23 mouse cellular contexts compared by ENCODE assay signal in genomic region chr10:45025184-45025583, GRCm38 (mm10). TPM values are rescaled to one million over a fixed set of nuclear protein-coding genes. Genes with fewer than 3 reads are reported as not detected.
DNase-seq lines count a peak whose midpoint lies in the region; ATAC-seq and TF ChIP-seq lines count a peak whose summit lies in the region.
"Had no signal": no experiment of that assay in that cellular context is flagged by ENCODE, and none has a peak within 500 bp of the region (broad histone marks: within the 10 kb centered on the region; RNA-seq: fewer than 3 reads in every experiment).

No protein-coding gene starts in this region.

- intact Hi-C loops in heart, postnatal 36 days (cut with DNase I): no loop called here
- intact Hi-C loops in left cerebral cortex, postnatal 14 days (cut with DNase I): no loop called here

- no peaks in the 10 kb centered on the region for H3K36me3 ChIP-seq in hindbrain, embryonic 11.5 days (ENCODE audit: control insufficient read depth, insufficient read depth, low read length)
- H3K36me3 ChIP-seq in hindbrain, postnatal 0 days (ENCODE audit: insufficient read depth, low read length): no peaks in the 10 kb centered on the region
- H3K36me3 ChIP-seq in embryonic facial prominence, embryonic 15.5 days: no peaks in the 10 kb centered on the region
- no peaks in the 10 kb centered on the region for H3K36me3 ChIP-seq in thymus, adult 2 months (ENCODE audit: control insufficient read depth, insufficient read depth, low read length)
- H3K36me3 ChIP-seq: G1E; limb, embryonic 13.5 days; midbrain, embryonic 13.5 days had no signal

- no peaks in the 10 kb centered on the region for H3K9me3 ChIP-seq in hindbrain, embryonic 11.5 days (ENCODE audit: control insufficient read depth, low read length)
- H3K9me3 ChIP-seq in hindbrain, postnatal 0 days (ENCODE audit: low read length): no peaks in the 10 kb centered on the region
- H3K9me3 ChIP-seq in embryonic facial prominence, embryonic 15.5 days (replicated peaks): no peaks in the 10 kb centered on the region
- H3K9me3 ChIP-seq: G1E; limb, embryonic 13.5 days; midbrain, embryonic 13.5 days had no signal

- H3K4me1 ChIP-seq in hindbrain, embryonic 11.5 days (replicated peaks; ENCODE audit: control insufficient read depth, insufficient read depth, low read length): no peaks in the 10 kb centered on the region
- H3K4me1 ChIP-seq in hindbrain, postnatal 0 days (ENCODE audit: insufficient read depth, low read length): no peaks in the 10 kb centered on the region
- H3K4me1 ChIP-seq in embryonic facial prominence, embryonic 15.5 days: no peaks in the 10 kb centered on the region
- 0 out of 2 replicates have a peak, but pooled peaks cover 3% of the 10 kb centered on the region for H3K4me1 ChIP-seq in thymus, adult 2 months (replicated peaks; ENCODE audit: control insufficient read depth, insufficient read depth, low read length)
- H3K4me1 ChIP-seq: limb, embryonic 13.5 days; midbrain, embryonic 13.5 days had no signal

- H3K27me3 ChIP-seq in hindbrain, embryonic 11.5 days (ENCODE audit: control insufficient read depth, insufficient read depth, low read length): no peaks in the 10 kb centered on the region
- no peaks in the 10 kb centered on the region for H3K27me3 ChIP-seq in hindbrain, postnatal 0 days (ENCODE audit: insufficient read depth, low read length)
- H3K27me3 ChIP-seq in embryonic facial prominence, embryonic 15.5 days: no peaks in the 10 kb centered on the region
- H3K27me3 ChIP-seq in thymus, adult 2 months (ENCODE audit: control insufficient read depth, insufficient read depth, low read length): no peaks in the 10 kb centered on the region
- H3K27me3 ChIP-seq: limb, embryonic 13.5 days; midbrain, embryonic 13.5 days had no signal

- WGBS in hindbrain, embryonic 11.5 days: 24% methylated on average over 4 of the region's 4 CpGs
- 31% methylated on average over 4 of the region's 4 CpGs for WGBS in hindbrain, postnatal 0 days
- 41% methylated on average over 4 of the region's 4 CpGs for WGBS in embryonic facial prominence, embryonic 15.5 days
- 92% methylated on average over 4 of the region's 4 CpGs for WGBS in thymus, adult 2 months

- H3K4me2 ChIP-seq in hindbrain, embryonic 11.5 days (replicated peaks; ENCODE audit: low read depth, low read length): no peak overlapping the region
- H3K4me2 ChIP-seq in hindbrain, postnatal 0 days (ENCODE audit: low read depth, low read length): no peak overlapping the region
- H3K4me2 ChIP-seq in embryonic facial prominence, embryonic 15.5 days (replicated peaks): no peak overlapping the region
- H3K4me2 ChIP-seq: limb, embryonic 13.5 days; midbrain, embryonic 13.5 days had no signal

- ATAC-seq in hindbrain, embryonic 11.5 days (ENCODE audit: low FRiP score): 0 out of 2 replicates have a peak, but pooled peaks have one; percentile 27
- no peak for ATAC-seq in hindbrain, postnatal 0 days
- peak; percentile 54; the same call in 1 of the 2 replicates for ATAC-seq in embryonic facial prominence, embryonic 15.5 days (ENCODE audit: insufficient number of reproducible peaks, low FRiP score, low TSS enrichment, low read depth)
- ATAC-seq: intestine, postnatal 0 days; midbrain, embryonic 13.5 days had no signal

- peak; percentile 28 for DNase-seq in hindbrain, embryonic 11.5 days (ENCODE audit: low spot score)
- no peak for DNase-seq in hindbrain, postnatal 0 days (ENCODE audit: low spot score)
- peak; percentile 74 for DNase-seq in embryo, embryonic 10.5 days (ENCODE audit: low spot score)
- DNase-seq in mesoderm, embryonic 11.5 days (ENCODE audit: low read depth, low spot score): peak; percentile 67
- DNase-seq in thymus, adult 2 months: no peak
- DNase-seq in heart, postnatal 36 days: no peak
- DNase-seq in left cerebral cortex, postnatal 14 days (ENCODE audit: low spot score in 2 of 2): no peak
- DNase-seq: adrenal gland, postnatal 36 days; cerebellum, adult 11-12 months; cerebellum, postnatal 25 days; gastrocnemius, postnatal 10 days; heart, adult 18-20 months; heart, postnatal 4 days; kidney, postnatal 36 days; right cerebral cortex, postnatal 4 days had no signal

- no peak for TF ChIP-seq CTCF in hindbrain, postnatal 0 days (IDR thresholded peaks at IDR 0.05; ENCODE audit: low read depth)
- TF ChIP-seq CTCF in thymus, adult 2 months (IDR thresholded peaks at IDR 0.05; ENCODE audit: borderline replicate concordance, control insufficient read depth, extremely low read depth, insufficient read depth, low read length, poor library complexity): no peak

- H3K9ac ChIP-seq in hindbrain, embryonic 11.5 days (ENCODE audit: low read depth, low read length): no peak overlapping the region
- no peak overlapping the region for H3K9ac ChIP-seq in hindbrain, postnatal 0 days (replicated peaks; ENCODE audit: low read length)
- no peak overlapping the region for H3K9ac ChIP-seq in embryonic facial prominence, embryonic 15.5 days
- H3K9ac ChIP-seq: limb, embryonic 13.5 days; liver, embryonic 14.5 days; midbrain, embryonic 13.5 days had no signal

- H3K27ac ChIP-seq in hindbrain, embryonic 11.5 days (ENCODE audit: low read depth, low read length): no peak overlapping the region
- no peak overlapping the region for H3K27ac ChIP-seq in hindbrain, postnatal 0 days
- no peak overlapping the region for H3K27ac ChIP-seq in embryonic facial prominence, embryonic 15.5 days (replicated peaks)
- H3K27ac ChIP-seq in thymus, adult 2 months (ENCODE audit: control insufficient read depth, insufficient read depth, low read length): no peak overlapping the region
- H3K27ac ChIP-seq: left cerebral cortex, adult 2 months; limb, embryonic 13.5 days; liver, embryonic 14.5 days; midbrain, embryonic 13.5 days; stomach, postnatal 0 days had no signal

- no peak for TF ChIP-seq POLR2A in thymus, adult 2 months (IDR thresholded peaks at IDR 0.05; ENCODE audit: control insufficient read depth, extremely low read depth, insufficient read depth, low read length, poor library complexity)

- H3K4me3 ChIP-seq in hindbrain, embryonic 11.5 days (ENCODE audit: low read depth, low read length): no peak overlapping the region
- no peak overlapping the region for H3K4me3 ChIP-seq in hindbrain, postnatal 0 days (ENCODE audit: low read length)
- no peak overlapping the region for H3K4me3 ChIP-seq in embryonic facial prominence, embryonic 15.5 days (replicated peaks)
- no peak overlapping the region for H3K4me3 ChIP-seq in thymus, adult 2 months (ENCODE audit: control insufficient read depth, insufficient read depth, low read length)
- H3K4me3 ChIP-seq: left cerebral cortex, adult 2 months; limb, embryonic 13.5 days; midbrain, embryonic 13.5 days had no signal

RNA-seq across cellular contexts. Expression of gene Prep, which starts 41.8 kb away (rescaled TPM):
- 22.8 and 28.4 TPM in 2 replicates for polyA plus RNA-seq in hindbrain, embryonic 11.5 days (2014; fragmentation: Nextera tagmentation; extraction: Ambion mirVana)
- total RNA-seq in hindbrain, postnatal 0 days (2014; rRNA removed): 22.0 and 23.5 TPM in 2 replicates
- polyA plus RNA-seq in hindbrain, postnatal 0 days (2015; fragmentation: Nextera tagmentation; extraction: Ambion mirVana): 19.0 and 21.3 TPM in 2 replicates
- 20.2 and 20.4 TPM in 2 replicates for polyA plus RNA-seq in embryonic facial prominence, embryonic 15.5 days (2015; fragmentation: Nextera tagmentation; extraction: Ambion mirVana)
- 28.1 and 34.4 TPM in 2 replicates for polyA plus RNA-seq in thymus, adult 2 months (2012; rRNA removed)
- total RNA-seq in heart, postnatal 36 days (2021): 10 to 100 TPM; 15.6 TPM
- total RNA-seq in left cerebral cortex, postnatal 14 days (2021): 10 to 100 TPM; 14.5 to 14.6 TPM

Comparison
In these comparisons a context has a peak if more than half of its experiments do, and no peak if none do; other contexts are left out.
1. DNase-seq: peak in hindbrain, embryonic 11.5 days (single experiment), embryo, embryonic 10.5 days (single experiment) and mesoderm, embryonic 11.5 days (single experiment); none in hindbrain, postnatal 0 days (single experiment), thymus, adult 2 months (single experiment), heart, postnatal 36 days (0 of 2) and left cerebral cortex, postnatal 14 days (0 of 2).